Mouse (Mus musculus) right cerebral cortex, postnatal 14 days (tissue): ENCODE results near the gene Comtd1.
A peak's percentile ranks its signal among the peaks of the same experiment; 100 is the strongest.

Source experiments
- DNase-seq: peaks from one replicate; pipeline ENCODE4 v3.0.0; 2022

Gene Comtd1

DNA sequence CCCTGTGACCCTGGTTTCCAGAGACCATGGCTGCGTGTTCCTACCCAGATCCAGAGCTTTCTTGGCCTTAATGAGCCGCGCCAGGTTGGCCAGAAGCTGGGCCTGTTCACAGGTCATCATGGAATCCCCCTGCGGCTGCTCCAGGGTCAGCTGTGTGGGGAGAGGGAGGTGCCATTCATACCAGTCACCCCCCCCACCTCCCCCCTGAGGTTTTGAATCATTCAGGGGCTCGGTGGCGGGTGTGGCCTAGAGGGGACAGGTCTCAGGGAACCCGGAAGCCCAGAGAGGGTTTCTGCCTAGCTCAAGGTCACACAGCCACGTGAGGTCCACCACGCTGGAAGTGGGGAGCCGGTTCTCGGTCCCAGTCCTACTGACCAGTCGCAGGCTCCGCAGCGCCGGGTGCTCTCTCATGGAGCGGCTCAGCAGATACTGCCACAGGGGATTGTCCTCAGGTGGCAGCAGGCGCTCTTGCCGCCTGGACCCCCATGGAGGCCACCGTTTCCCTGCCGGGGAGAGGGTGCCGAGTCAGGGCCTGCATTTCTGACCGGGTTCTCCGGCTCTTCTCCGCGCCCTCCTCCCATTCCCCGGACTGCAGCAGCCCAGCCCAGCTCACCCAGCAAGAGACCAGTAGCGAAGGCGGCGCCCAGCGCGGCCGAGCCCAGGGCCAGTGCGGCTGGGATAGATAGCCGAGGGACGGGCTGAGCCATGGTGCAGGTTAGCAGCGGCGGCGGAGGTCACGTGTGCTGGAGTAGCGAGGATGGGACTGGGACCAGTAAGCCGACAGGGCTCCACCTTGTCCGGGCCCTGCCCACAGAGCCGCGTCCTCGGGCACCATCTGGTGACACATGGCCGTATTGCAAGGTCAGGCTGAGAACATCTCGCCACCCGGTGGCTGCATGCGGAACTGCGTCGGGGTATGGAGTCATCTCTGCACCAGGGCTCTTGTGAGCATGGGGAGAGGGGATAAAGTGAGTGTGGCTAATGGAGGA lies at the start of gene Comtd1:
Gene Comtd1, minus strand, starts transcription at position 812 of the 989 bp plus-strand sequence.
- DNase-seq, result peak; percentile 94

DNA sequence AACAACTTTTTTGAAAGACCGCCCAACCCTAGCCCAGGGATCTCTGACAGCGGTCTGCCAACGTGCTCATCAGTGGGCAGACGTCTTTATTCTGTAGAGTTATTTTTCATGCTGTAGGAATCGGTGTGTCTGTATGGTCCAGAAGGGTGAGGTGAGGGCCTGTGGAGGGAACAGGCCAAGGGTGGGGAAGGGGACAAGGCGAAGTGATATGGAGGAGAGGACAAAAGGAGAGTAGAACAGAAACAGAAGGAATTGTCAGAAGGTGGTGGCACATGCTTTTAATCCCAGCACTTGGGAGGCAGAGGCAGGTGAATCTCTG lies 43.5 kb upstream of the Comtd1 start:
- no peak for DNase-seq

DNA sequence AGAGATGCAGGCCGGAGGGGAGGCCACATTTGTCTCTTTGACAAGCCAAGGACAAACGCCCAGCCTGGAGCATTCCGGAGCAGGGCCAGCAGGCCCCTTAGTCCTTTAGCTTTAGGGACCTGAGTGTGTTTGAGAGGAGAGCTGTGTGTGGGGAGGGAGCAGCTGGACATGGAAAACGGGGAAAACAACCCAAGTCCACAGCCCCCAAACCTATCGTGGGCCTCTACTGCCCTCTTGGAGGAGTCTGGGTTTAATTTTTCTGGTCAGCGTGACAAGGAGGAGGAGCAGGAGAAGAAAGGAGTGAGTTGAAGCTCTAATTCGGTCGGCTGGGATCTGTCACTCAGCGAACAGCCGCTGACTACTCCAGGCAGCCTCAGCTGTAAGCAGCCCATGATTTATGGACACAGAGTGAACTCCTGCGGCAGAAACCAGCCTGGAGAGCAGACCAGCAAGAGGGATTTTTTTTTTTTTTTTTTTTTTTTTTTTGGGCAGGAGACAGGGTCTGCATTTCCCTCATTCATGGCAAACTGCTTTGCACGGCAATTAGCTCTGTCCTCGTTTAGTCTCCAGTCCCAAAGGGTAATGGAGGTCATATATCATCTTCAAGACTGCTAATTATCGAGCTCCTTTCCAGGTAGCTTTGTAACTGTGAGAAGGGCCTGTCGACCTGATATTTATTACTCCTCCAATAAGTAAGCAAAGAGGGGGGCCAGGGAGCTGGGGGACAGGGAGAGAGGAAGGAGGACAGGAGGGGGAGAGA lies 43.0 kb upstream of the Comtd1 start:
- no peak for DNase-seq

DNA sequence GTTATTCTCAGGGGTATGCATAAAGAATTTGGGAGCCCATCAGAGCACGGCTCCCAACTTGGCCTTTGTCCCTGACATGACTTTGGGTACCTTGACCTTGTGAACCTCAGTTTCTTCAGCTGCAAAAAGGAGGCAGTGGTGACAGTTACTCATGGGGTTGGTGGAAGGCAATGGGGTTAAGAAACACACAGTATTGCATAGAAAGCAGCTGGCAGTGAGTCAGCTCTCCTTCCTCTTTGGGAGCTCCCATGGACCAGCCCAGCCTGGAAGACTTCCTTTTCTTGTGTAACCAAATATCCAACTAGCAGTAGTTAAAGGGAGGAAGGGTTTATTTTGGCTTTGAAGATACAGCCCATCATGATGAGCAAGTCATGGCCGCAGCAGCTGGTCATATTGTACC lies 41.7 kb upstream of the Comtd1 start:
- DNase-seq, result peak; percentile 10

DNA sequence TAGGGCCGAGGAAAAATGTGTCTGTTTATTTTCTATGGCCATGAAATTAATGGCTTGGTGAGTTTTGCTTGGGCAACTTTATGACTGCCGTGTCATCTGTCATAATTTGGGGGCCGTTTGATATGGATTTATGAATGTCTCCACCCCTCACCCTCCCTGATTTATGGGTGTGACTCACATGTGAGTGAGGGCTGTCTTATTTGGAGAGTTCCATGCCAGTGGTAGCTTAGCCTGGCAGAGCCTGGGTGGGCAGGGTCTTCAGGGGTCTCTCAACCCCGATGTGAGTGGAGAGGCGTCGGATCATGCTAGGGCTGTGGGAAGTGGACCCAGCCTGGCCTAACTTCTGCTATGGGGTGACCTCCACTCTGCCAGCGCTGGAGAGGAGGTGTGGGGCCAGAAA lies 18.0 kb upstream of the Comtd1 start:
- no peak for DNase-seq

DNA sequence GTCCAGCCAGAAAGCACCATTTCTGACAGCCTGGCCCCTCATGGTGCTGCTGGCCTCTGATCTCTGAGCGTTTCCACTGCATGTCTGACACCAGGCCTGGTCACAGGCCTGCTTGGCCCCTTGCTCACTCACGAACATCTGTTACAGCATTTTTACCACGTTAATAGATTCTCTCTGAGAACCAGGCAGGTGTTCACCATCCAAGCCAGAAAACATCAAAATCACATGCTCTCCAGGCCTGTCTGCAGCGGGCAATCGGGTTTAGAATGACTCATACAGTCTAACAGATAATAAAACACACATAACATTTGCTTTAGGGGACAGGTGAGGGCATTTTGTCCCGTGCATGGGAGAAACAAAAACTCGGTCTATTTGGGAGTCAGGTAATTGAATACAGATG lies 17.5 kb upstream of the Comtd1 start:
- DNase-seq, result no peak

DNA sequence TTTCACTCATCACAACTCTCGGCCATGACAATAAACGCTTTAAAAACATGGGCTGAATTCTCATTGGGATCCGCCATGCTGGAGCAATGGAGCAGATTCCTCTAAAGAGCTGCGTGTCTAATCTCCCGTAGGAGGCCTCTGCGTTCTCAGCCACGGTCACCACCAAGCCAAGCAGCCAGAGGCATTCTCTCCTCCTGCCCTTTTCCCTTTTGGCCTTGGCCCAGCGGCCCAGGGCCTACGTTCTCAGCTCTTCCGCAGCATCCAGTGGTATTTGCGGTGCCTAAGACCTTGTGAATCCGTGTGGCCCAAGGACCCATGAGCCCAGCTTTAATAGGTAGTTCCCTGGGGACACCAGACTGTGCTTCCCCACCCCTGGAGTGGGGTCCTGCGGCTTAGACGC lies 8.1 kb upstream of the Comtd1 start:
- no peak for DNase-seq

DNA sequence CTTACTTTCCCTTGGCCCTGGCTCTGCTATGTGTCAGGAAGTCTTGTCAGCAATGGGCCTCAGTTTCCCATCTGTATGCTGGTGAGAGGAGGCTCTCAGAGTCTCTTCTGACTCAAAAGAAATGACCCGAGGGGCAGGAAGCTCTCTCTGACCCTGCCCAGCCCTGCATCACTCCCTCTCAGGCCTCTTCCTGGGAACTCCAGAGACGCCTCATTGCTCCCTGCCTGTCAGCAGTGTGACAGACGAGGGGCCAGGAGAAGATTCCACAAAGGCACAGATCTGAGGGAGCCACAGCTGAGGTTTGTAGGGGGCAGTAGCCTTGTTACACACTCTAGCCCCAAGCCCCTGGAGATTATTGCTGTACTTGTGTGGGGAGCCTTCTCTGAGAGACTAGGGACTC lies 7.2 kb upstream of the Comtd1 start:
- DNase-seq, result no peak

DNA sequence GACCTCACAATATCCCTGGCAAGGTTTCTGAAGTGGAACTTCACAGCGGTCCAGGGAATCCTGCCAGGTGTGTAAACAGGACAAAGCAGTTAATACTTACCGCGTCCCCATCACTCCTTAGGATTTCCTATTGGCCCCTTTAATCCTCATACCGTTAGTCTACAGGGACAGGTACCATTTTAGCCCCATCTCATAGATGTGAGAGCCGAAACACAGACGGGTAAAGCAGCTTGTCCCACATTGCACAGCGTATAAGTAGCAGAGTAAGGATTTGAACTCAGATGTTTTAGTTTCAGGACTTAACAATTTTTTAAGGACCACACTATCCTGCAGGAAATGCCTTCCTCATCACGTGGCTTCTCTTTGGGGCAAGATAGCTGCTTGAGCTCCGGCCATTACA lies 5.5 kb upstream of the Comtd1 start:
- no peak for DNase-seq

DNA sequence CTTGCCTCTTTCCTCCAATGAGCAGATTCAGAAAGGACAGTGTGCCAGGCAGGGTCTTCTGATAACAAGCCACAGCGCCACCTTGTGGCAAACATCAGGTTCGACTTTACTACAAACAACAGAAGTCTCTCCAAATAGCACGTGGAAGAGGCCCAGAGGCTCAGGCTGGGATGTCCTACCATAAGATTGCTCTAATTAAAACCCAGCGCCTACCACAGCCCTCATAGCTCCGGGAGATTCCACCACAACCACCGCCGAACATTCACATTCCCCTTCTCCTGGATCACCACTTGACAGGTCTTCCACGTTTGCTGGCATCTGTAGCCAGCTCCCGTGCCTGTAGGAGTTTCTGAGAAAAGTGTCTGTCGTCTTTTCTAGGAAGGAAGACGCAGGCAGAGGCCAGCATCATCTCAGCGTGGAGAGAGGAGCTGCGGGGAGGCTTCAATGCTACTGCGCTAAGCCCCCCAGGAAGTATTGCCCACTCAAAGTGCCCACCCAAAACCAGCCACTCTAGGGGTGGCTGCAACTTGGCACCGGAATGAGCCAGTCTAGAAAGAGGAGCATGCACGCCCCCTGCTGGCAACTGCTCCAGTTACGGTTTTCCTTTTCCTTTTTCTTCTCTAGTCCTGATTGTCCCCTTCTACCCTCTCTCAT lies 4.8 kb upstream of the Comtd1 start:
- peak; percentile 85 for DNase-seq

DNA sequence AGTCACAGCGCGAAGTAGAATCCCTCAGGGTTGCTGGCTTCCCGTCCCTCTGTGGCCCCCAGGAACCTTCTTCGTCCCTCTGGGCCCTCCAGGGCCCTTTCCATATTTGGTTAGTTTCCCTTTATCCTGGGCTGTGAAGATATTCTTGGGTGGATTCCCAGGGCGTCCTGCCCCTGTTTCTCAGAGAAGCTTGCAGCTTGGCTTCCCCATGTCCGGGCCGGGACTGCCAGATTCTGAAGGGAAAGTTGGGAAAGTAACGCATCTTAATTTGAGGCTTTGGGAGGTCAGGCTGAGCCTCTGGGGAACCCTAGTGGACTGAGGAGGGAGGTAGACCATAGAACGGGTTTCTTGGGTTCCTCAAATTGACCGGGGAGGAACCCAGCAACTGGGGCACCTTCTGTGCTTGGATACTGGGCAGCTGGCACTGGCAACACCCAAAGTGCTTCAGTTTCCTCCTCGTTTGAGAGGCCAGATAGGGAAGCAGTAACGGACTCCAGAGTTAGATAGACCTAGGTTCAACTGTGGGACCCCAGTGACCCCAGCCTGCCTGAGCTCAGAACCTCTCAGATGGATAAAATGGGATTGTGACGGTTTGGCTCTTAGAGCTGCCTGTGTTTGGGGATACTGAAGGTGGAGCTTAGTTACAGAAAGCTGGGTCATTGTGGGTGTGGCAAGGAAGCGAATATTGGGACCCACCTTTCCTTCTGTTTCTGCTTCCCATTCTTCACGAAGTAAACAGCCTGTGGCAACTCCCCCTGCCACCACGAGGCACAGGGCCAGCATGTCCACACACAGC lies 3.4 kb upstream of the Comtd1 start:
- no peak for DNase-seq

DNA sequence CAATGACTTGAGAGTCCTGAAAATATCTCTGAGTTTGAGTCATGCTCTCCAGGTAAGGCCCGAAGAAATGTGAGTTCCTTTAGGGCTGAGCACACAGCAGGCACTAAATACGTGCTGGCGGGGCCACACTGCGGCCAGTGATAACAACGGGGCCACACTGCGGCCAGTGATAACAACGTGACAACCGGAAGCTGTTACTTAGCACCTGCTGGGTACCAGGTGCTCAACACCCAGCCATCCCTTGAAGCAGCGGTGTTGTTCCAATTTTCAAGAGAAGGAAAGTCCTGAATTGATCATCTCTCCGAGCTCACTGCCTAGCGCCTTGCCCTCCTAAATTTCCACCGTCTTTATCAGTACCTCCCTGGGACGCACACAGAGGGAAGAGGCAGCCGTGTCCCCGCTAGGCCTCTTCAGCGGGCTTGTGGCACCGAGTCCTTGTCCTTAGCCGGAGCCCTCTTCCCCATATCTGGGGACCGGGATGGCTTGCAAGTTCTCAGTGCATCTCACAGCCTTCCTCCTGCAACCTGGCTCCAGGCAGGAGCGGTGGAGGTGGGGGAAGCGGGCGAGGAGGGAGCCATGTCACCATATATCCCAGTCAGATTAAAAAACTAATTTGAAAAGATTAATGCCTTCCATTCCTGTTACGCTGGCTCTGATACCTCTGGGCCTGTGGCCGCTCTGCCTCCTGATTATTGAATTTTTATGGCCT lies 1.8 kb upstream of the Comtd1 start:
- no peak for DNase-seq

DNA sequence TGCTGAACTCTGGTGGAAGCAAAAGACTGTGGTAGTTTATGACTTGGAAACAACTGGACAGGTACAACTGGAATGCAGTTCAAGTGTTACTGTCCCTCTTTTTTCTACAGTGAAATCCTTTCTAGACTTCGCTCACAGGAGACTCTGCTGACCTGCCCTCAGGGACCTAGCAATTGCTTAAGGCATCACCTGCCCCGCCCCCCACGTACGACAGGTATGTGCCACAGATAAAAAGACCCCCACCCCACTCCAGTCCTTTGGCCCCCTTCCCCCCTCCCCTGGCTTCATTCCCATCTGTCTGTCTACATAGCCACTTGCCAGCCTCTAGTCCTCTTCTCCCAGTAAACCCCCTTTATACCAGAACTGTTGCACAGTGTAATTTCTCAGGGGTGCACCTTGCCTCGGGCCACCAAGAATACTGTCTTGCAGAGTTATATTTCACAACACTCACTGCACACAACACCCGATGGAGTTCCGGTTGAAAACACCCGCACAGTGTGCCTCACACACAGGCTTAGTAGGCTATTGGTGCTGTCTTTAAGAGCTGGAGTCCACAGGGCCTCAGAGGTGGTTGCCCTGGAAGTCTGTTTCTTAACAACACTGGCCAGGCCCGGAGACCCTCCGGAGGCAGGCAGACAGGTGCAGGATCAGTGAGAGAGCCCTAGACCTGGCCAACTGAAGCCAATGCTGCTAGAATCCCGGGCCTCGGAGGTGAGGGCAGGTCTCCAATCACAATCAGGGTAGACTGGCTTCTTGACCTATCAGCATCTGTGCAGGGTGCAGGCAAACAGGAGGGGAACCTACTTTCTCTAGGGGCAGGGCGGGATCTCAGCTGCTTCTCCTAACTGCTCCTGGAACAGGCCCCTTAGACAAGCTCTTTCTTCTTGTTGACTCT lies 994 bp upstream of the Comtd1 start:
- no peak for DNase-seq

DNA sequence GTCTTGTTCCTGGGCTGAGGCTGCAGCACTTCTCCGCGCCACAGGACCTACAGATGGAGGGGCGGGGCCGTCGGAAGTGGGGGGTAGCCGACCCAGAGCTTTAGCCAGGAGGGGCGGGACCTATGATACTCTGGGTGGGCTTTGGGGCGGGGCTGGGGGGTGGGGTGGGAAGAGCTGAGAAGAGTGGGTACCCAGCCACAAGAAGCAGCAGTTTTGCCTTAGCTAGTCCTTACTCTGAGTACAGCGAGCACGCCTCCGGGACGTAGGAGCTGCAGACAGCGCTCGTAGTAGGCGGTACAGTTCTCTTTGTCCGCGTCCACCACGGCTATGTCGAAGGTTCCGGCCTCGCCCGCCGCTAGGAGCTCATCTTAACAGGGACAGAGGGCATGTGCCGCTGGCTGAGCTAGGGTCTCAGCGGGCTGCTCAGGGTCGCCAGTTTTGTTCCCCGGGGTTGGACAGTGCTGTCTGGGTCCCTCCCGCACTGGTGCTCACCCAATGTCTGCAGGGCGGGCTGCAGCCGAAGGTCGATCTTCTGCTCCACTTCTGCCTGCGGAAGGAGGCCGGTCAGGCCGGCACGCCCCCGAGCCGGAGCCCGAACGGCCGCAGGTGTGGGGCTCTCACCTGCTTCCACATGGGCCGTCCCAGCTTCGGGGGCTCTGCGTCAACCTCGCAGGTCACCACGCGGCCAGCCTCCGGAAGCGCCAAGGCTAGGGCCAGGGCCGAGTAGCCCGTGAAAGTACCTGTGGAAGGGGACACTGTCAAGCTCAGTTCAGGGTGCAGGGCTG lies 1.2 kb downstream of the Comtd1 start:
- DNase-seq, result peak; percentile 45

DNA sequence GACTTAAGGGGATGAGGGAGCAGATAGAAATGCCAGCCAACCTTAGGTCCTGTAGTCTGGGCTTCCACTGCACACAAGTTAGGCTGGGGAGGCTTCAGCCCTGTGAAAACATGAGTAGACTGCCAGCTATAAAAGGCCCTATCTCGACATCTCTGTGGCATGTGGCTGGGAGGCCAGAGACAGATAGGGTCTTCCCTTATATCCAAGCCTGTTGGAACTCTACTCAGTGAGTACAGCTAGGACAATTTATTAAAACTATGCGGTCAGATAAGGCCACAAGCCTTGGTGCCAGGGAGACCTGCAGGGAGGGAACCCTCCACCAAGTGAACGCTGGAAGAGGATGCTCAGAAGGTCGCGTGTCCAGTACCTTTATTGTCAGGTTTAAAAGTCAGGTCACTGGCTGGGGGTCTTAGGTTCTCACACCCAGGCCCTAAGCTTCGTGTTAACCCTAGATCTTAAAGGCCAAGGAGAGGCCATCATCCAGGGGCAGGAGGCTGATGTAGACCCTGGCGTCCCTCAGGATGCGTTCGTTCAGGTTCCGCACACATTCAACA lies 1.9 kb downstream of the Comtd1 start:
- DNase-seq, result no peak

DNA sequence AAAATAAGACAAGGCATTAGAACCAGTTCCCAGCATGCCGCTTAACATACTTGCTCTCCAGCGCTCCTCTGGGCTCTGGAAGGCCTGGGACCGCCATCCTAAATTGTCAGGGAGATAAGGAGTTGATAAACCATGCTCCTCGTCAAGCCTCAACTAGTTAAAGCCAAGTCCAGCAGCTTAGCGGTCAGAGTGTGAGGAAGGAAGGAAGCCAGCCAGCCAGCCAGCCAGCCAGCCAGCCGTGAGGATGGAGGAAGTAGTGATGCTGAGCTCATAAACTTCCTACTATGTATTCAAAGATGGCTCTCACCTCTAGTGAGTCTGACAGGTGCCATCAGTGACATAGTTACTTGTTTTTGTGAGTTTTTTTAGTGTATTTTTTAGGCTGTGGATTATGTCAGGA lies 5.5 kb downstream of the Comtd1 start:
- no peak for DNase-seq

DNA sequence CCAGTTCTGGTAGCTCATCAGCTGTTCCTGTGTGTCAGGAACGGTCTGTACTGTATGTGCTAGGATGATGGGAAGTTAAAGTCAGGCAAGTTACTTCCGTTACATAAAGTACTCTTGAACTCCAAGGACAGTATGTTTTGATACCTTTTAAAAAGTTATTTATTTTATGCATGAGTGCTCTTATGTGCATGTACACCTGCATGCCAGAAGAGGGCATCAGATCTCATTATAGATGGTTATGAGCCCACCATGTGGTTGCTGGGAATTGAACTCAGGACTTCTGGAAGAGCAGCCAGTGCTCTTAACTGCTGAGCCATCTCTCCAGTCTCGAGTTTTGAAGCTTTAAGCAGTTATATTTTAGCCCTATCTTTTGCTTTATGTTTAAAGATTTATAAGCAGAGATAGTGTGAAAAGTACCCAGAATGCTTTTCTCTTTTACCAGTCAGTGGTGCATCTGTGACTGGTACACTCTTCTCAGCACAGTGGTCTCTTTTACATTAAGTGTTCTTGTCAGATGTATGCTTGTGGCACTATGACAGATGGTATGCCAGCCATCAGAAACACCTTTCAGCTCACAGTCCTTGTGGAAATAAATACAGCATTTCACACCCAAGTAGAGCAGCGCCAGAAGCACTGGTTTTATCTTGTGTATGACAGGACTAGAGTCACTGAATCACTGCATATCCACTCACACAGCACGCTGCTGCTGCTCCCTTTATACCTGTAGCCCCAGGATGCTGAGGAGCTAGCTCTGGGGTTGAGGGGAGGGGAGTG lies 6.8 kb downstream of the Comtd1 start:
- no peak for DNase-seq

DNA sequence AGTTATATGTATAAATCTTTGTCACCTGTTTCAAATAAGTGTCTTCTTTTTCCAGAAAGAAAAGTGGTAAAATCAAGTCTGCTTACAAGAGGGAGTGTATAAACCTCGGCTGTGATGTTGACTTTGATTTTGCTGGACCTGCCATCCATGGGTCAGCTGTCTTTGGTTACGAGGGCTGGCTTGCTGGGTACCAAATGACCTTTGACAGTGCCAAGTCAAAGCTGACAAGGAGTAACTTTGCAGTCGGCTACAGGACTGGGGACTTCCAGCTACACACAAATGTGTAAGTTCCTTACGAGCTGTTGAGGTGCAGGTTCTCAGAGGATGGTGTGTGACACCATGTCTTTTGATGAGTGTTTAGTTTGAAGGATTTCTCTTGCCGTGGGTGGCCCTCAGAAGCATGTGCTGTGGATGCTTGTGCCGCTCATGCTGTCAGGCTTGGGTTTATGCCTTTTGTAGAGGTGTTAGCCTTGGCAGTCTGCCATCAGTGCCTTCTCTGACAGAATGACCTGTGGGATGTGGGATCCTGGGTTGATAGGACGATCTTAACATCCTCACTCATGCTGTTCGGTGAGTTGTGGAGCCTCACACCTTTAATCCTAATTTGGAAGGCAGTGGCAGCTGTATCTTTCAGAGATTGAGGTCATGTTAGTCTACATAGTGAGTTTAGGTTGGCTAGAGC lies 10.3 kb downstream of the Comtd1 start:
- DNase-seq, result no peak
